Mouse (Mus musculus) CD4-positive, CD25-positive, alpha-beta regulatory T cell, adult 2 months (primary cell): ENCODE results near the gene Prepl.

Experiments
- DNase-seq: peaks from one replicate; pipeline ENCODE4 v3.0.0-alpha.2; 2012; ENCODE audit warnings: low read depth, low spot score

Prepl gene

DNA sequence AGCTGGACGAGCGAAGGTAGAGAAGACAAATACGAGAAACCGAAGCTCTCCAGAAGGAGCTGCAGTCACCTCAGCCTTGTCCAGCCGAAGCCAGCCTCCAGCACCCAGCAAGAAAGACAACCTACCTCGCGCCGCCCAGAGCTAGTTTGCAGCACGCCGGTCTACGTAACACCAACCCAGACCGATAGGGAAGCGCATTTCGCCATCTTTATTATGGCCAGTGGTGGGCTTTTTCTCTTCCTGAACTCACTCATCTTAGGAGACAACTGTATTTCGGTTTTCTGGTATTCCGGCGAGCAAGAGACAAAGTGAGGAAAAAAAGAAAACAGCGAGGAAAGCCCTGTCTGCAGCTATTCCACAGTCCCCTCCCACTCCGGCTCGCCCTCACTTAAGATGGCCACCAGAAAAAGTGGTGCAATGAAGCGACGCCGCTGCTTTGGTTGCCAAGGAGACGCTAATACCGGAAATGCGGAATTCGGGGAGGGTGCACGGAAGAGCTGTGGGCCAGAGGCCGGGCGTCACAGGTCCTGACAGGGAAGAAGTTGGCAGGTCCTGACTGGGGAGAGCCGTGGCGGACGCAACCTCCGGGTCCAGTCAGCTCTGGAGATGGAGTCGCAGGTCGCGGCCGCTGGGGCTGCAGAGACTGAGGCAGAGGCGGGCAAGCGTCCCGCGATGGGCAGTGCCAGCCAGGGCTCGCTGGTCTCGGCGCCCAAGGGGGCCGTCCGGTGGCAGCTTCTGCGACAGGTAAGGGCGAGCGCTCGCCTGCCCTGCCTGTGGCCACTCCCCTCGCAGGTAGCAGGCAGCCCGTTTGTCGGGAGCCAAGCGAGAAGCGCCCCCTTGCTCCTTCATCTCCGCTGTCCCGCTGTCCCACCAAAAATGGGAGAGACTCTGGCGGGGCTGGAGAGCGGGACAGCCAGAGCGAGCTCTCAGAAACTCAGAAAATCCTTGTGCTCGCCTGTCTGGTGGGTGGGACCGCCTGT is at the start of gene Prepl, which contains the start of gene Camkmt:
Gene Prepl, minus strand, starts transcription at position 122 of the 980 bp plus-strand sequence.
Gene Camkmt, plus strand, starts transcription at position 433 of the 980 bp plus-strand sequence.
- DNase-seq, result peak; percentile 98

DNA sequence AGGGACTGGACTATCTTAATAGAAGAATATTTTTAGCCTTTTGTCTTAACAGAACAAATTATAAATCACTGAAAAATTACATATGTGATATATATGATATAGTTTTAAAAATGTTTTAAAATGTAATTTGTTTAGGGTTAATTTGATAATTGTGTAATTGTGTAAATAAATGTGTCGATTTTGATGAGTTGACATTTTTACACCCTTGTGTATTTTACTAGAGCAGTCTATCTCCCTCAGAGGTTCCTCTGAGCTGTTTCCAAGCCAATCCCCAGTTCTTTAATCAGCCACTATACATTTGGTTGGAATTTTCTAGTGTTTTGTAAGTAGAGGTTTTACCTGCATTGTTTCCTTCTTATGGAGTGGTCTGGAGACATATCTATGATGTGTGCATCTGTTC is 48.4 kb upstream of the Prepl start:
- no peak for DNase-seq

DNA sequence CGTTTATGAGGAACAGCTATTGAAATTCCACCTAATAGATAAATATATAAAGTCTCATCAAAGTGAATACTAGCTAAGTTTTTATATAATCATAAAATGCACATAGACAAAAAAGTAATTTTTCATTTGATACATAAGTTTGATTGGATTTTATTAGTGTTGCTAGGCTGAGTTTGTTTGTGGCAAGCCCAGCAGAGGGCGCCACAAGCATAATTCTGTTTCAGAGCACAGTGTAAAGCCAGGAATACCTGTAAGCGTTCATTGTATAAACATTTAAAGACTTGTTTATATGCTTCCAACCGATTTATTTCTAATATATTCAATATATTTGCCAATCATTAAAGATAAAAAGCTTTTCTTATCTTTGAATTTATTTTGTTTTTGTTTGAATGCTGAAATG is 26.6 kb upstream of the Prepl start:
- peak; percentile 78 for DNase-seq

DNA sequence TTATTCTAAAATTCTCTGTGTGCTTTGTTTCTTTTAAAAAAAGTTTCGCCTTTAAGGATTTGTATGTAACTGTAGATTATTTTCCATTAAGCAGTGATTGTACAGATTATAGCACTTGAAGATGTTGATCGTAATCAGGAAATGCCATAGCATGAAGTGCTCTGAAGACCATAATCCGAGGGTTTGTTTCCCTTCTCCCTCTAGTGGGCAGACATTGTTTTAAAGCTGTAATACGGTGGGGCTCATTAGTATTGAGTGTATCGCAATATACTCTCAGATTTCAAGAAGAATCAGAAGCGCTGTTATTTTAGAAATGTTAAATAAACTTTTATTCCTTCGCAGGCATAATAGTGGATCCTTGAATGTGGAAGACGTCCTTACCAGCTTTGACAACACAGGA is 23.4 kb upstream of the Prepl start:
- DNase-seq, result no peak

DNA sequence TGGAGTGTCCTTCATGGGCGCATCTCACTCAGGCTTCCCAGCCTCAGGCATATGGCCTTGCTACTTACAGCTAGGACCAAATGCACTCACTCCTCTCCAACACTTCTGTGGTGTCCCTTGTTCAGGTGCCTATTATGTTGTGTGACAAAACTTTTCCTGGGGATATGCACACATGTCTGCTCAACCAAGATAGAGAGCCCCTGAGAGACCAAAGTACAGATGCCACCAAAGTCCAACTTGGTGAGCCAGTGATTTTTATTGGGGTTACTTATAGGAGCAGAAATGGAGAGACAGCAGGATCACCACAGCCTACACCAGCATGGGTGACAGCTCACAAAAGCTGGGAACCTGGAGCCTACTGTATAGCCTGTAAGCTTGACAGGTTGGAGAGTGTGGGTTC is 20.6 kb upstream of the Prepl start:
- DNase-seq, result no peak

DNA sequence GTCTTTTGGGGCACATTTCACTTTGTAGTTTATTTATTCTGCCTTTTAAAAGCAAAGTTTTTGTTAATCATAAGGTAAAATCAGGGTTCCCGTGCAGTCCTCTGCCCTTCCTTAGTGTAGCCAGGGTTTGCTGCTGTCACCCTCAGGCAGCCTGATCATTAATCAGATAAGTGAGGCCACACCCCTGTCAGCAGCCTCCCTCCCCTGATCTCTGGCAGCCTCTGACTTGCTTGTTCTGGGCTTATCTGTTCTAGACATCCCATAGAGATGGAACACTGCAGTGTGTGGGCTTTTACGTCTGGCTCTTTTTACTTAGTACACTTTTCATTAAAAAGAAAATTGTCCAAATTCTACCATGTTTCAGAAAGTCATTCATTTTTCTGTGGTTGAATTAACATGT is 13.3 kb upstream of the Prepl start:
- peak; percentile 49 for DNase-seq

DNA sequence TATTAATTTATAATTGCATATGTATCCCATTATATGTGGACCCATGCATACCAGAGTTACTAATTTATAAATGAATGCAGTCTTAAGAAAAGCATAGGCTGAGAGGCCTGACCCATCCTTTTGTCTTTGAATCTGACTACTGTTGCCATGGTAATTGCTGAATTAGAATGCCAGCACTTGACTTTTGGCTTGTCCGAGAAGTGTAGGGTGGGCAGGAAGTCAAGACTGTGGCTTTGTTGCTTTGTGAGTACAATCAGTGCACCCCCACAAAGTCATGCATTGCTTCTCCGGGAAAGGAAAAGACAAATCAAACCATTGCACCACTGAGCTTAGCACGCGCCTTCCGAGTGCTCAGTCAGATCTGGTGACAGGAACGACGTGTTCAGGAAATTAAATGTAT is 11.7 kb upstream of the Prepl start:
- no peak for DNase-seq

DNA sequence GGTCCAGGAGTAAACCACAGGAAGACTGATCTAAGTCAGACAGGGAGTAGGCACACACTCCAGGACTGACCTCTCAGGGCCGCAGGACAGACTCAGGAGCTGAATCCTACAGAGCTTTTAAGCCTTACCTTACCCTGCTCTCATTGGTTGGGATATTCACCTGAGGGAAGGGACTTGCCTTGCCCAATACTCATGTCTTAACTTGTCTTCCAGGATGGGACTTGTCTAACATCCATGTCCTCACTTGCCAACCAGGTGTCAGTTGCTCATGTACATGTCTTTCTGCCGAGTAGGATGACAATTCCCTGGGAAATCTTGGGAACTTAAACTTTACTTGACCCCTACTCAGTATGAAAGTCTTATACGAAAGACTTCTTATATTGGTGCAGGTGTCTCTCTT is 10.2 kb upstream of the Prepl start:
- DNase-seq, result no peak

DNA sequence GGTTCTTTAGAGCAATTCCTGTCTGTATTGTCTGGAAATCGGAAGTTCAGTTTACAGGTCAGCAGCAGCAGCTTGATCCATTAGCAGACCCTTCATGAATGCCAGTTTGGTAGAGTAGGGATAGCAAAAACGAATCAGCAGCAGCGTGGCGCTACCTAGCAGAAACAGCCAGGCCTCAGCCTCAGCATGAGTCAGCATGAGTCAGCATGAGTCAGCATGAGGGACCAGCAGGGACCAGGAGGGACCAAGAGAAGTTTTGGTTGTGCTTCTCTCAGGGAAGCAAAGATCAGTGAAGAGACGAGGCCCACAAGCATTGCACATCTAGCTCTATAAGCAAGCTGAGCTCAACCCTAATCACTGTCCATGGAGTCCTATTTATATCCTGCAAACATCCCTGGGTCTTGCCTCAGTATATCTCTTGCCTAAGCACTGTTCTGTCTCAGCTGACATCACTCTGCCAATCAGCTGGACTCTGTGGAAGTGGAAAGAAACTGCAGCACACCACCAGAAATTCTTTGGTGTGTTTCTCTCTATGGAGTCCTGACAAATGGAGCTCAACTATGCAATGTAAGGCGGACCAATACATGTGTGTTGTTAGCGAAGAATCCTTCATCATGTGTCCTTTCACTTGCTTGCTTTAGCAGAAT is 8.8 kb upstream of the Prepl start:
- no peak for DNase-seq

DNA sequence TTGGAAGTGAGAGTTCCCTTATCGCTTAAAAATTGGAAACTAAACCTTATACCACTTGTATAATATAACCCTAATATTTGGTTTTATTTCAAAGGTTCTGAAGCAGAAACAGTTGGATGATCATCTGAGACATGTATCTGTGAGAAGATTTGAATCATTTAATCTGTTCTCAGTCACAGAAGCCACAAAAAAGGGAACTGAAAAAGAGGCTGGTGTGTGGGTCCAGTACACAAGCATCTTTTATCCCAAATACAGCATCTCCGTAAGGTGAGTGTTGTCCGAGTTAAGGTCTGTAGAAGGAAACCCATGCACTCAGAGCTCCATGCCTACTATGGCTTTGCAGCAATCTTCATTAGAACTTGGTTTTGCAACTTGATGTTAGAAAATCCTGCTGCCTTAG is 6.4 kb upstream of the Prepl start:
- DNase-seq, result no peak

DNA sequence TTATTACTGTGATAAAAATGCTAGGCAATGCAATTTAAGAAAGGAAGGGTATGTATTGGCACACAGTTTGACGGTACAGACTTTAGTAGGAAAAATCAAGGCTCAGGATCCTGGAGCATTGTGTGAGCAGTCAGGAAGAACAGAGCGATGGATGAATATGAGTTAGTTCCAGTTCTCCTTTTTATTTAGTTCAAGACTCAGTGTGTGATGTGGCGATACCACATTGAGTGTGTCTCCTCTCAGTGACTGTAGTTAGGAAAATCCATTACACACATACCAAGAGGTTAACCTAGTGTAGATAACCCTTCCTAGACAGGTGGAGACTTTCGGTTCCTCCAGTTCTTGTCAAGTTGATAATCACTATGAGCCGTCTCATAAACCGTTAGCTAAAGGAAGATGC is 1.7 kb upstream of the Prepl start:
- no peak for DNase-seq

DNA sequence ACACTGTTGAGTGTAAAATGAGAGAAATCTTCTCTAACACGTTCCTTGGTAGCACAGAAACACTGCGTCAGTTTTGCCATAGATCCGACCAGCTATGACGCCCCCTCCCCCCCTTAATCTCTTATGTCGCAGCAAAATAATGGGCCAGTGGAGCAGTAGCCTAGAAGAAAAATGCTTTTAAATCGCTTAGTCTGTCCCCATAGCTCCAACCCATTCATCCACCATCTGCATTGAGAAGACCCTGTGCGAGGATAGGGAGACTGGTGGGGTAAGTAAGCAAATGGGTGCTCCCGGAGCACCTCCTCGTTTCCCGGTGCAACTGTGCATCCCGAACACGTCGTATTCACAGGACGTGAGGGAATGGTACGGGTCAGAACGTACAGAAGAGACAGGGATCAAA is 420 bp downstream of the Prepl start:
- DNase-seq, result peak; percentile 27

DNA sequence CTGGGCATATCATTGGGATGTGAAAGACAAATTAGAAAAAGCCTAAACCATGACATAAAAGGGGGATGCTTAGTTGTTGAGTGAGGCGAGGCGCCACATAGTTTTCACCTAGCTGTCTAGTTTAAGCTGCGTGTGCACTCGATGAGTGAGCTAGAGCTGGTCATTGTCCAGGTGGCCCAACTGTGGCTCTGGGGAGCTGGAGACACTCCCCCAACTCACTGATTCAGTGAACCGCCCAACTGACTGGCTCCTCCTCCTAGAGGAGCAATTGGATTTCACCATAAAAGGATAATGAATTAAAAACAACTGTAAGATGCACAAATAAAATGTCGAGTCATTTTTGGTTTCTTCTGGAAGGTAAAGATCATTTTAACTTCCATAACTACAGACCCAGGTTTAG is 1.0 kb downstream of the Prepl start:
- no peak for DNase-seq

DNA sequence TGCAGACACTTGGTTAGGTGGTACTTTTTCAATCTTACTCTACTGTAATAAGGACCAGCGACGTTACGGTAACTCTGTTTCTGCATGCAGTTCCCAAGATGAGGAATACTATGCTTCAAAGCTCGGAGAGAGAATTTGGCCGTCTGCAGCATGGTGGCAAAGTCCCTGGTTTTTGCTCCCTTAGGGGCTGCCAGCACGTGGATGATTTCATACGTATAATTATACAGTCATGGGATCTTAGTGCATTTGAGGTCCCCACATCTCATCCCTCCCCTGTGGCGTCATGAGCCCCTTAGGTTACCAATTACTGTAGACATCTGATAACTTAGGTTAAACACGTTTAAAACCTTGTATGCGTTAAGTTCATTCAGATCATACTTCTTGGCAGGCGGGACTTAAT is 1.6 kb downstream of the Prepl start:
- DNase-seq, result no peak

DNA sequence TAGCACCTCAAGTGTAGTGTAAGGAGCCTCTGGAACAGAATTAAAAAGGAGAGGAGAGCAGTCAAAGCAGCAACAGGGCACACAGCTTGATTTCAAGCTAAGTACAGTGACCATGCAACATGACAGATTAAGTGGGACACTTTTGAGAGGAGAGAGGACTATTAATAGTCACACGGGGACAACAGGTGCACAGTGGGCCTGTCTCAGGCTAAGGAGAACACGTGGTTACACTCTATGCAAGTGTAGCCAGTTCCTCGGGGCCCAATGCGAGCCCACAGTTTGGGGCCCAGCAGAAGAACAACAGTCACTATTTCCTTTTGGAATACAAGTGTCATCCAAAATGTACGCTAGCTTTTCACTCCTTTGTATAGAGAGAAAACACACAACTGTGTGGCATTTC is 2.5 kb downstream of the Prepl start:
- DNase-seq, result no peak

DNA sequence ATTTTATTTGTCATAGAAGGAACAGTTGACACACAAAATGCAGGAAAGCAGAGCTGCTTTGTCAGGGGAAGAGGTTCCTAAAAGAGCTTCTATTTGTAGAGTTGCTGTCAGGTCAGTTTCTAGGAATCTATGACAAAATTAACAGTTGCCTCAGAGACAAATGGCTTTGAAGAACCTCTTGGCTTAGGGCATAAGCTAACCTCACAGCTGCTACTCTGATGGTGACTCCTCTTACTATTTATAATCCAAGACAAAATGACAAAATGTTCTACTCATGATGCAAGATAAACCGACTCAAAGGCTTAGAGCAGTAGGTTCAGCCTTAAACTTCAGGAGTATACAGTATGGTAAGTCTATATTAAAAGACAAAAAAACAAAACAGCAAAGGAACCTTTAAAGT is 3.5 kb downstream of the Prepl start:
- no peak for DNase-seq

DNA sequence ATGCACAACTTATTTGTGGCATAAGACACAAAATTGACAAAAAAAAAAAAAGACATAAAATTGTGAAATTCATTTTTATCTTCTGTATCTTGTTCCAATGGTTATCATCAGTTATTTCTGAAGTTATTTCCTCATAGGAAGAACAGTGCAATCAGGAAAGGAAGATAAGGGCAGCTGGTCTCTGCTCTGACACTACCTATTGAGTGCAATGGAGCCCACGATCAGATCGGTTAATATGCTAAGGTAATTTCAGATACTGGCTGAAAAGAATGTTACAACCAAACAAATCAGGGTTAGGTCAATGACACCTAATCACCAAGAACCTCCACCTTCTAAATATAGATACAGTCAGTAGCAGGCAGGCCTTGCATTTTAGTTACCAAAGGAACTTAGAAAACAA is 4.7 kb downstream of the Prepl start:
- no peak for DNase-seq

DNA sequence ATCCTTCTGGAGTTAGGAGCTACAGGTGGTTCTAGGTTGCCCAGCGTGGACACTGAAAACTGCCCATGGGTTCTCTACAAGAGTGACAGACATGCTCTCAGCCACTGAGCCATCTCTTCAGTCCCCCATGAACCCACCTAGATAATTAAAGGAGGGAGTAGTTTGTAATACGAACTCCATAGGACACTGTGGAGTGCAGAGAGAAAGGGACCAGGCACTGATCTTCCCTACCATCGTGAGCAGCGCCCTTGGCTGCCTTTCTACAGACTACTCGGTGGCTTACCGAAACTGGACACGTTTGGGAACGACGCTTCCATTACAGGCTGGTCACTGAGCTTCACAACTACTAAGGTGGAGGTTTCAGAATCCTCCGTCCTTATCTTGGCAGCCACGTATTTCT is 9.3 kb downstream of the Prepl start:
- DNase-seq, result no peak

DNA sequence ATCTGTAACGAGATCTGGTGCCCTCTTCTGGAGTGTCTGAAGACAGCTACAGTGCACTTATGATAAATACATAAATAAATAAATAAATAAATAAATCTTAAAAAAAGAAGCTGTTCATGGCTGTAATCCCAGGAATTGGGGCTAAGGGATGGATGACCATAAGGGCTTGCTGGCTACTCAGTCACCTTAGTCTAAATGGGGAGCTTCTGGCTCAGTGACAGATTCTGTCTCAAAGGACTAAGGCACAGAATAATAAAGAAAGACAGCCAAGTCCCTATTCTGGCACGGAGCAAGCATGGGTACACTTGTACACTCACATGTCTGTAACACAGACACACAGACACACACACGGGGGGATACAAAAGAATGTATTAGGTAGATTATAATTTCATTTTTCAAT is 10.8 kb downstream of the Prepl start:
- DNase-seq, result no peak

DNA sequence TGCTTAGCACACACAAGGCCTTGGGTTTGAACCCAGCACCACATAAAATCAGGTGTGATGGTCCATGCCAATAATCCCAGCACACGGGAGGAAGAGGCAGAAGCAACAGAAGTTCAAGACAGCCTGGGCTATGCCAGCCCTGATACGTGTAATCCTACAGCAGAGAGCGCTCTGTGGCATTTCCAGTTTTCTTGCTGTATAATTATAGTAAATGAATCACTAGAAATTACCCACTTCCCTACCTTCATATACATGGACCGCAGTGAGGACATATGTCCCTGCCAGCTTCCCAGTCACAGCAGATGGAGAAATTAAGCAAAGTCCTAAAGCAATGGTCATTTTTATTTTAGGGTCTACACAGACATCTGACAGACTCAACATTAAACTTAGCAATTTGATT is 16.0 kb downstream of the Prepl start:
- no peak for DNase-seq

DNA sequence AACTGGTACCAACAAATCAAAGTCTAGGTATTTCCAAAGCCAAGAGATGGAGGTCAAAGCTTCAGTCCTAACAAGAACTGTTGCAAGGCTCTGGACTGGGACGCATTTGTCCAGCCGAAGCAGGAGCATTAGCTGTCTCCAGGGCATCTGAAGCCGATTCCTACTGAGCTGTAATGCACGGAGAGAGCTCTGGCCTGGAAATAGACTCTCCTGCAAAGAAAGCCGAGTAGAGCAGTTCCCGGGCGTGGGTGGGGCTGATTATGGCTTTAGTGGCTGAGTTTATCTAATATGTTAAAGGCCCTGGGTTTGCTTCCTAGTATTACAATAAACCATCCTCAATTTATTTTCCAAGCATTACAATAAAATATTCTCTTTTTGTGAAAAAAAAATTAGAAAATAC is 16.8 kb downstream of the Prepl start:
- DNase-seq, result no peak

DNA sequence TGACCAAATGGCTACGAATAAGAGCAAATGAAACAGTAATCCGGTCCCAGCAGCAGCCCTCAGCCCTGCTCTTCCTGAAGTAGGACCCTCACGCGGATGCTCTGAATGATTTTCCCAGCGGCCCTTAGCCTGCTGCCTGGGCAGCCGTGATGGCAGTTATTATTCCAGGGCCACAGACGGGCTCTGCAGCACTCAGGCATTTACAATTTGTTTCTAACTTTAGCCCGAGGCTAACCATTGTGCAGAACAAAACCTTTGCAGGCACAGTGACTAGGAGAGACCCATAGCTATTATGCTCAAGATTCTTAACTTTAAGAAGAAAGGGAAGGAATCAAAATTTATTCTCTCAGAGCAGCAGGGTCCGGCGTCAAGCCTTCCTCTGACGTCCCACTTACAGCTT is 17.7 kb downstream of the Prepl start:
- DNase-seq, result no peak
